Mouse (Mus musculus) bone marrow, adult 2 months (tissue): ENCODE results near the gene Metap1d.

ENCODE experiments used
- CTCF ChIP-seq: fragments of 200-500 bp; IDR thresholded peaks from 2 replicates; pipeline ENCODE4 v1.5.1; 2011; ENCODE audit warnings: low read length, control low read depth; ENCODE audit not compliant: control insufficient read depth, insufficient read depth
- POLR2A ChIP-seq: fragments of 200-500 bp; IDR thresholded peaks from 2 replicates; pipeline ENCODE4 v1.6.1; 2011; ENCODE audit warnings: low read depth, mild to moderate bottlenecking, control low read depth, low read length, borderline replicate concordance; ENCODE audit not compliant: control insufficient read depth

DNA sequence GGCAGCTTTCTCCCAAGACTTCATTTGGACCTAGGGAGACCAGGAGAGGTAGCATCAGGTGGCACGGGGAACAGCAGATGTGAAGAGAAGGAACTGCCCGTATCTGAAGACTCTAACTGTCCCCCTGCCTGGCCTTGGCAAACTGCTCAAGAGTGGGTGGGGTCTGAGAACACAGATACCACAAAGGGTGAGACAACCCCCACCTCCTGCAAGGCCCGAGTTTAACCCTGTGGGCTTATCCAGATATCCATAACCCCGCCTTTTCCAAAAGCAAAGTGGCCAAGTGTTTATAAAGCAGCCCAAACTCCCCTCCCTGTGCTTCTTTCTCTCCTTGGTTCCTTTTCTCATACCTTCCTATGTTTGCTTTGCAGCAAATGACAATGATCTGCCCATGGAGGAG lies 70.4 kb downstream of the Metap1d start:
- TF ChIP-seq POLR2A (no peak), CTCF (no peak)
